Mouse (Mus musculus): ENCODE results near the gene Cd2. TPM values are rescaled to one million over a fixed set of nuclear protein-coding genes. Genes with fewer than 3 reads are reported as not detected.

Gene Cd2
- total and polyA plus RNA-seq, 3 experiments = 0.33 TPM; not detected in 2

DNA sequence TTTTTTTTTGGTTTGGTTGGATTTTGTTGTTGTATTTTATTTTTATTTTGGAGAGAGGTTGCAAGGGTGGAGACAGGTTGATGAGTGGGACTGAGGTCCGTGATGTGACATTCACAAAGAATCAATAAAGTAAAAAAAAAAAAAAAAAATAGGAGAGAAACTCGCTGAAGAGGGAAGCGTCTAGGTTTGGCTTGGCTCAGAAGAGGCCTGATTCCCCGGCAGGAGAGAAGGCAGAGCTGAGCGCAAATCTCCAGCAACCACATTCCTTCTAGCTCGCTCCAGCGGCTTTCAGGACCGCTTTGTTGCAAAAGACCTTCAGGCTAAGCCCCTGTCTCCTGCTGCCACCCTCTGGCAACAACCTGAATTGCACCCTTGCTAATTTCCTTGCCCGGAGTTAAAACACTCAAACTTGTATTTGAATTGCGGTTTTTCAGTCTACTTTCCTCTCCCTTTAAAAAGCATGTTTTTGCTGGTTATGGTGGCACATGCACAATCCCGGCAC lies 7.7 kb upstream of the Cd2 start:
- H3K4me1 ChIP-seq (ENCODE audit: insufficient read depth, low read depth, low read length) = peaks cover 64% of the 10 kb centered on the region
- H3K9me3 ChIP-seq (replicated peaks) = no peaks in the 10 kb centered on the region
- no peak for TF ChIP-seq GATA1 (IDR thresholded peaks at IDR 0.05; ENCODE audit: borderline replicate concordance, low read length)
- TF ChIP-seq TAL1 (conservative IDR thresholded peaks at IDR 0.05; ENCODE audit: low read depth, low read length) = no peak
- peak; percentile 92 for TF ChIP-seq CTCF (IDR thresholded peaks at IDR 0.05; ENCODE audit: low read depth, low read length)
- no peak for TF ChIP-seq POLR2AphosphoS5 (IDR thresholded peaks at IDR 0.05; ENCODE audit: insufficient replicate concordance, low read depth, low read length)
- no peak for TF ChIP-seq GATA2 (IDR thresholded peaks at IDR 0.05; ENCODE audit: borderline replicate concordance, low read depth, low read length)
- ATAC-seq (ENCODE audit: extremely low read depth, insufficient number of reproducible peaks, low FRiP score, poor library complexity, severe bottlenecking) (0 out of 2 replicates have a peak, but pooled peaks have one; percentile 34), DNase-seq (ENCODE audit: low spot score) (peak; percentile 75)
- H3K36me3 ChIP-seq (replicated peaks) = no peaks in the 10 kb centered on the region
- H3K4me3 ChIP-seq (ENCODE audit: low read depth, low read length) = no peak overlapping the region
- peaks cover 31% of the 10 kb centered on the region for H3K27me3 ChIP-seq (ENCODE audit: insufficient read depth, low read length)

DNA sequence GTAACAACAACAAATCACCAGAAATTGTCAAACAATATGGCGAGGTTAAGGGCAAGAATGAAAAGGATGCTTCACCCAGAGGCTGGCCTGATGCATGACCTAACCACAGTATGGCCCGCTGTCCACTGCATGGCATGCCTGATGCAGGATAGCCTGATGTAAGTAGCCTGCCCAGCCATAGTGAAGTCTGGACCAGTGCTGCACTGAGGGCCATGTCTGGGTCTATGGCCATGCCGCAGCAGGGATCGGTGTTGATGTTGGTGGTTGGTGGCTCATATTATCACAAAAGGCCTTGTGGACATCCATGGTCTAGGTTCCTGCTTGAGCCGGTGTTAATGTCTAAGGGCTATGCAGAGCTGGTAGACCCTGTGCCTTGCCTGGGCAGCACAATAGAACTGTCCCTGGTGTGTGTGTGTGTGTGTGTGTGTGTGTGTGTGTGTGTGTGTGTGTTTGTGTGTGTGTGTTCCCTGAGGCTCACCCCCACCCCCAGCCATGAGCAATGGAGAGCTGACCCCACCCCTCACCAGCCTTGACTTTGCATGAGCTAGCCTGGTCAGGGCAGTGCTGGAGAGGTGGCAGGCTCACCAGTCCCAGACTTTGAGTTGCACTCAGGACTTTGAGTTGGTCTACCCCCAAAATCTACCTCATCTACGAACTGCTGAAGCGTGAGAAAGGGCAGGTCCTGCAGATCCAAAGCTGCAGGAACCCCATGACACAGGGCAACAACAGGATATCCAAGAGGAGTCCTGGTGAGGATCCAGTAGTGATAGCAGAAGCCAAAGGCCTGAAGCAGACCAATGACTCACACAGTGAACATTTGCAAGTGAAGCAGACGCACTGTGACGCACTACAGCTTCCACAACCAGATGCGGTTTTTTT lies 7.0 kb upstream of the Cd2 start:
- TF ChIP-seq TAL1 (conservative IDR thresholded peaks at IDR 0.05; ENCODE audit: low read depth, low read length) (no peak), CTCF (IDR thresholded peaks at IDR 0.05; ENCODE audit: low read depth, low read length) (no peak), POLR2AphosphoS5 (IDR thresholded peaks at IDR 0.05; ENCODE audit: insufficient replicate concordance, low read depth, low read length) (no peak), GATA1 (IDR thresholded peaks at IDR 0.05; ENCODE audit: borderline replicate concordance, low read length) (no peak), GATA2 (IDR thresholded peaks at IDR 0.05; ENCODE audit: borderline replicate concordance, low read depth, low read length) (no peak)
- no peak overlapping the region for H3K4me3 ChIP-seq (ENCODE audit: low read depth, low read length)

DNA sequence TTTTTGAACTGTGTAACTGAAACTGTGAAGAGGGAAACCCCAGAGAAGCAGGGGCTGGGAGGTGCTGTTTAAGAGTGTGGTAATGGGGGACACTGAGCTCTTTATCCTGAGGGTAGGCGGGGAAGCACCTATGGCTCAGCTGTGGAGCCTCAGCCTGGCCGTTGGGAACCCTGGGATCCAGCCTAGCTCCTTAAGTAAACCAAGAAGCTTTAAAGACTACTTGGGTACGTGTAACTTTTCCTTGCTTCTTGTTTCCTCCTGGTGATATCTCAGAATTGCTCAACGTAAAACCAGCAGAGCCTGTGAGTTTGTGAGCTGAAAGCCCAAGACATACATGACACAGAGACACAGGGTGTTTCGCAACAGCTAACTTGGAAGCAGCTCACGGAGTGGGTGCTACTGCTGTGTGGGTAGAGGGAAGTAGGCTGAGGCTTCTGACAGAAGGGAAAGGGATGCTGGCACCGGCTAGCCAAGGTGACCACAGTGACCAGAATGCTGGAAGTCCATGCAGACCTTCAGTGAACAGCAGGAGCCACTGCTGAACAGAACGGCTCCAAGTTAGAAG lies 5.9 kb upstream of the Cd2 start:
- TF ChIP-seq CTCF (IDR thresholded peaks at IDR 0.05; ENCODE audit: low read depth, low read length) (no peak), GATA1 (IDR thresholded peaks at IDR 0.05; ENCODE audit: borderline replicate concordance, low read length) (no peak), GATA2 (IDR thresholded peaks at IDR 0.05; ENCODE audit: borderline replicate concordance, low read depth, low read length) (no peak), TAL1 (conservative IDR thresholded peaks at IDR 0.05; ENCODE audit: low read depth, low read length) (no peak), POLR2AphosphoS5 (IDR thresholded peaks at IDR 0.05; ENCODE audit: insufficient replicate concordance, low read depth, low read length) (no peak)
- H3K4me3 ChIP-seq (ENCODE audit: low read depth, low read length) = no peak overlapping the region
- no peaks in the 10 kb centered on the region for H3K36me3 ChIP-seq (replicated peaks)
- H3K4me1 ChIP-seq (ENCODE audit: insufficient read depth, low read depth, low read length) = peaks cover 47% of the 10 kb centered on the region
- no peak for ATAC-seq (ENCODE audit: extremely low read depth, insufficient number of reproducible peaks, low FRiP score, poor library complexity, severe bottlenecking)
- peaks cover 34% of the 10 kb centered on the region for H3K27me3 ChIP-seq (ENCODE audit: insufficient read depth, low read length)
- no peak for DNase-seq (ENCODE audit: low spot score)
- H3K9me3 ChIP-seq (replicated peaks) = no peaks in the 10 kb centered on the region

More for the DNA sequence above, 7.0 kb upstream of the Cd2 start:
- H3K9me3 ChIP-seq (replicated peaks) = no peaks in the 10 kb centered on the region
- no peak for DNase-seq (ENCODE audit: low spot score)
- H3K36me3 ChIP-seq (replicated peaks) = no peaks in the 10 kb centered on the region
- H3K27me3 ChIP-seq (ENCODE audit: insufficient read depth, low read length) = peaks cover 31% of the 10 kb centered on the region
- H3K4me1 ChIP-seq (ENCODE audit: insufficient read depth, low read depth, low read length) = peaks cover 57% of the 10 kb centered on the region
- no peak for ATAC-seq (ENCODE audit: extremely low read depth, insufficient number of reproducible peaks, low FRiP score, poor library complexity, severe bottlenecking)

DNA sequence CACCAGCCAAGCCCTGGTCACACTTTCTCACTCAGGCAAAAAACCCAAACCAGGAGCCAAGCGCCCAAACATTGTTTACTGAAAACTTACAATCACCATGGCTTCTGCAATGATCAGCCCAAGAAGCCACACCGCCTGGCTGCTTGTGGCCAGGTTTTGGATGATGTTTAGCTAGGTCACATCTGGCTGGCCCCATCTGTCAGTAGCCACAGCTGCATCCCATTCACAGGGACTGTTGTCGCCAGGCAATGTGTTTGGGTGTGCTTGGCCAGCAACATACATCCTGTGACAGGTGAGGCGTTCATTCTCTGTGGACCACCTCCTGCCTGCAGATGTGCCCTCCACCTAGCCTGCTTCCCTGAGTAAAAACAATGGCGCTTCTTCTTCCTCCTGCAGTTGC lies 4.9 kb upstream of the Cd2 start:
- Histone ChIP-seq H3K27me3 (ENCODE audit: insufficient read depth, low read length) (peaks cover 34% of the 10 kb centered on the region), H3K4me3 (ENCODE audit: low read depth, low read length) (no peak overlapping the region), H3K36me3 (replicated peaks) (no peaks in the 10 kb centered on the region), H3K9me3 (replicated peaks) (no peaks in the 10 kb centered on the region), H3K4me1 (ENCODE audit: insufficient read depth, low read depth, low read length) (peaks cover 43% of the 10 kb centered on the region)
- DNase-seq (ENCODE audit: low spot score) (no peak), ATAC-seq (ENCODE audit: extremely low read depth, insufficient number of reproducible peaks, low FRiP score, poor library complexity, severe bottlenecking) (no peak)
- TF ChIP-seq TAL1 (conservative IDR thresholded peaks at IDR 0.05; ENCODE audit: low read depth, low read length) = no peak
- TF ChIP-seq GATA2 (IDR thresholded peaks at IDR 0.05; ENCODE audit: borderline replicate concordance, low read depth, low read length) = no peak
- no peak for TF ChIP-seq POLR2AphosphoS5 (IDR thresholded peaks at IDR 0.05; ENCODE audit: insufficient replicate concordance, low read depth, low read length)
- TF ChIP-seq CTCF (IDR thresholded peaks at IDR 0.05; ENCODE audit: low read depth, low read length) = no peak
- TF ChIP-seq GATA1 (IDR thresholded peaks at IDR 0.05; ENCODE audit: borderline replicate concordance, low read length) = no peak

DNA sequence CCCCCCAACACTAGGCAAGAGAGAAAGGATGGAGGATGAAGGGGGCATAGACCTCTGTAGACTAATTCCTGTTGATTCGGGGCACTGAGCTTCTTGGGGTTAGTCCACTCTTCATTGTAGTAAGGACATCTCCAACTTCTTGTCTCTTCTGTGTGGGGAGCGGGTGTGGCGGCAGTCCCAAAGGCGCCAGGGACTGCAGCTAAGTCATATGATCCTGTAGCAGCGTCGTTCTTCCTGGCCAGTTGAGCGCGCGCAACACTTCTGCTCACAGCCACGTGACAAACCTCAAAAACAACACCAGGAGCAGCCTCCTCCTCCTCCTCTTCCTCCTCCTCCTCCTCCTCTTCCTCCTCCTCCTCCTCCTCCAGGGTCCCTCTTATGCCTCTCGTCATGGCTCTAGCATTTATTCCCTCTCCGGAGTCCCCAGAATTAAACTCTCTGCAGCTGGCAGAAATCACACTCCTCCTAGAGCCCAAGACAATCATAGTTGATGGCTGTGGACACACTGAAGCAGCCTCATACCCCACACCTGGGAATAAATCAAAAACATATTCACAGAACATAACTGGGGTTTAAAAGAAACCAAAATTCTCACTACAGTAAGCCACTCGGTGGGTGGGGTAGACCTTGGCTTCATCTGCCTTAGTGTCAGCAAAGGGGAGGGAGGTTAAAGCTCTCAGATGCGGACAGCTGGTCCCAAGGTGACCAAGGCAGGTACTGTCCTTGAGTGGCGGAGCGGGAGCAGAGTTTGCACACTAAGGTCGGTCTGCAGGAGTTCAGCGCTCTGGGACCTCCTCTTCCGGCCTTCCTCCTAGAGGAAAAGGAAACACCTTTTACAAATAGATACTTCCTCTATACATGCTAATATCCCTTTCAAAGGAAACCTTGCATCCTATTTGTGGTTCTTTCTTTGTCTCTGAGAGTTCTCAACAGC lies 3.1 kb upstream of the Cd2 start:
- ATAC-seq (ENCODE audit: extremely low read depth, insufficient number of reproducible peaks, low FRiP score, poor library complexity, severe bottlenecking) (no peak), DNase-seq (ENCODE audit: low spot score) (no peak)
- H3K4me3 ChIP-seq (ENCODE audit: low read depth, low read length) = no peak overlapping the region
- TF ChIP-seq CTCF (IDR thresholded peaks at IDR 0.05; ENCODE audit: low read depth, low read length) = no peak
- no peak for TF ChIP-seq GATA2 (IDR thresholded peaks at IDR 0.05; ENCODE audit: borderline replicate concordance, low read depth, low read length)
- TF ChIP-seq GATA1 (IDR thresholded peaks at IDR 0.05; ENCODE audit: borderline replicate concordance, low read length) = no peak
- no peak for TF ChIP-seq TAL1 (conservative IDR thresholded peaks at IDR 0.05; ENCODE audit: low read depth, low read length)
- no peak for TF ChIP-seq POLR2AphosphoS5 (IDR thresholded peaks at IDR 0.05; ENCODE audit: insufficient replicate concordance, low read depth, low read length)
- H3K27me3 ChIP-seq (ENCODE audit: insufficient read depth, low read length) = peaks cover 31% of the 10 kb centered on the region
- H3K4me1 ChIP-seq (ENCODE audit: insufficient read depth, low read depth, low read length) = peaks cover 27% of the 10 kb centered on the region
- no peaks in the 10 kb centered on the region for H3K36me3 ChIP-seq (replicated peaks)
- no peaks in the 10 kb centered on the region for H3K9me3 ChIP-seq (replicated peaks)

All from G1E (cell line).